In the genomic region with DNA sequence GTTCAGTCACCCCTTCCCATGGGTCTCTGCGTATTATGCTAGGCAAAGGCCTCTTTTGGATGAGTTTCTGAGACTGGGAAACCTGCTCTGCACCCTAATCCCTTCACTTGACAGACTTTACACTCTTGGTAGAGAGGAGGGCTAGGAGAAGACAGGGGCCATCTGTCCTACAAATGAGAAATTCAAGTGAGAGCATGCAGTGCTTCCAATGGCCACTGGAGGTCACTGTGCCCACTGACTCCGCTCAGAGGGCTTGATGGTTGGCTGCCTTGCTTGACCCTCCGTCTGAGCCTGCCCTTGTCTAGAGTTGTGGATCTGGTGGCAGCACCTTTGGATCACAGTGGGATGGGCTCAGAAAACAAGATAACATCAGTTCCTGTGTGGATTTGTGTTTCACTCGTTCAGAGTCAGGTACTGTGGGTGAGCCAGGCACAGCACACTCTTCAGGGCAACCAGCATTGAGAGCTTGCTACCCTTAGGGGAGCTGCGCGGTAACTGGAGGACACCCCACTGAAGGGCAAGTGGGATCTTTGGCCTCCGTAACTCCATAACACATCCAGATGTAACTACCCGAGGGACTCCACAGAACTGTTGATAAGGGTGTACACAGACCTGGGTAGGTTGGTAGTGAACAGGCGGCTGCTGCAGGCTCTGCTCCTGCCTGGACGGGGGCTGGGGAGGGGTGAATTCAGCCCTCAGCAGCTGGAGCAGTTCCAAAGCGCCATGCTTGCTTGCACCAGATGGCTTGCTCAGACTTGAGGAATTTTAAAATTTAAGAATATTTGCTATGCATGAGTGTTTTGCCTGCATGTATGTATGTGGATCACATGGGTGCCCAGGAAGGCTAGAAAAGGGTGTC, we compare ENCODE assay signal across 8 mouse cellular contexts. TPM values are rescaled to one million over a fixed set of nuclear protein-coding genes. Genes with fewer than 3 reads are reported as not detected.
DNase-seq lines count a peak whose midpoint lies in the region; ATAC-seq and TF ChIP-seq lines count a peak whose summit lies in the region.

No protein-coding gene starts in this region.

- H3K36me3 ChIP-seq in ES-E14 (ENCODE audit: control insufficient read depth, insufficient read depth, low read length, poor library complexity, severe bottlenecking): peaks cover 21% of the 10 kb centered on the region
- peaks cover 43% of the 10 kb centered on the region for H3K36me3 ChIP-seq in embryonic facial prominence, embryonic 13.5 days

- peaks cover 4 to 14% of the 10 kb centered on the region in 2 experiments; a peak in 3 of 4 replicates for H3K4me1 ChIP-seq in ES-E14 (ENCODE audit: control insufficient read depth in 2 of 2, insufficient read depth in 2 of 2, low read length in 2 of 2, poor library complexity in 1 of 2)
- peaks cover 14% of the 10 kb centered on the region for H3K4me1 ChIP-seq in embryonic facial prominence, embryonic 13.5 days

- WGBS in embryonic facial prominence, embryonic 13.5 days: 58% methylated on average over 11 of the region's 11 CpGs

- H3K27ac ChIP-seq in ES-E14 (ENCODE audit: insufficient read depth, low read depth, low read length, poor library complexity, severe bottlenecking): peak overlapping the region; percentile 91; the same call in 1 of the 2 replicates
- H3K27ac ChIP-seq in embryonic facial prominence, embryonic 13.5 days: peak overlapping the region; percentile 72

- peak; percentile 80 for DNase-seq in ES-E14 (ENCODE audit: low read depth, low spot score)
- peak; percentile 57 to 64 for DNase-seq in adrenal gland, postnatal 36 days
- peak; percentile 56 to 69 for DNase-seq in heart, postnatal 14 days
- DNase-seq in kidney, postnatal 25 days: peak; percentile 82 to 84
- DNase-seq in lung, adult 18-20 months: peak; percentile 46 to 50
- peak; percentile 18 for DNase-seq in retina, adult 2 months (ENCODE audit: low read depth, low spot score)
- peak; percentile 79 for DNase-seq in thymus, postnatal 4 days

- H3K9ac ChIP-seq in ES-E14 (ENCODE audit: insufficient read depth, low read depth, low read length, poor library complexity, severe bottlenecking): peak overlapping the region; percentile 68
- H3K9ac ChIP-seq in embryonic facial prominence, embryonic 13.5 days: no peak overlapping the region

- ATAC-seq in embryonic facial prominence, embryonic 13.5 days (ENCODE audit: insufficient number of reproducible peaks, insufficient read depth, low FRiP score, low TSS enrichment, low read depth): no peak

- peak overlapping the region; percentile 51 to 54; a peak in 3 of 4 replicates for H3K4me3 ChIP-seq in ES-E14 (ENCODE audit: insufficient read depth in 1 of 2, low read depth in 1 of 2, low read length in 2 of 2, poor library complexity in 1 of 2, severe bottlenecking in 1 of 2)
- no peak overlapping the region for H3K4me3 ChIP-seq in embryonic facial prominence, embryonic 13.5 days

- in situ Hi-C loops in ES-E14 (cut with MboI; ENCODE audit: low sequenced_read_pairs in 2 of 2, unreplicated experiment in 2 of 2): no loop called here

- H3K9me3 ChIP-seq in ES-E14 (ENCODE audit: control insufficient read depth, insufficient read depth, low read depth, low read length): no peaks in the 10 kb centered on the region
- H3K9me3 ChIP-seq in embryonic facial prominence, embryonic 13.5 days: no peaks in the 10 kb centered on the region

- H3K27me3 ChIP-seq in embryonic facial prominence, embryonic 13.5 days: no peaks in the 10 kb centered on the region

- H3K4me2 ChIP-seq in embryonic facial prominence, embryonic 13.5 days: no peak overlapping the region

- intact Hi-C loops in heart, postnatal 14 days (cut with DNase I): no loop called here

TF ChIP-seq in ES-E14, 5 proteins besides CTCF, POLR2A, EP300 and RAD21:
- TF ChIP-seq MAFK (IDR thresholded peaks at IDR 0.05; ENCODE audit: insufficient read depth, low read depth, low read length): no peak
- no peak for TF ChIP-seq CHD2 (IDR thresholded peaks at IDR 0.05; ENCODE audit: low read depth, low read length)
- TF ChIP-seq ZNF384 (IDR thresholded peaks at IDR 0.05; ENCODE audit: low read depth, low read length): no peak
- TF ChIP-seq HCFC1 (IDR thresholded peaks at IDR 0.05; ENCODE audit: borderline replicate concordance, insufficient read depth, low read length): no peak
- TF ChIP-seq ZC3H11A (IDR thresholded peaks at IDR 0.05; ENCODE audit: borderline replicate concordance, low read depth, low read length): no peak

RNA-seq across cellular contexts. Expression of gene Chaf1b, which starts 22.7 kb away (rescaled TPM):
- 39.5 and 44.2 TPM in 2 replicates for total RNA-seq in ES-E14 (2012; rRNA removed)
- 1 to 10 TPM; 3.0 to 3.9 TPM for total RNA-seq in adrenal gland, postnatal 36 days (2021)
- 78.0 and 79.4 TPM in 2 replicates for polyA plus RNA-seq in embryonic facial prominence, embryonic 13.5 days (2015; fragmentation: Nextera tagmentation; extraction: Ambion mirVana)
- 1 to 10 TPM; 2.8 TPM for total RNA-seq in heart, postnatal 14 days (2021)

Comparison
In these comparisons a context has a peak if more than half of its experiments do, and no peak if none do; other contexts are left out.
1. DNase-seq: peak in every context shown above with its lines; median percentile 83 in kidney, postnatal 25 days; 80 in ES-E14; 79 in thymus, postnatal 4 days; 62 in heart, postnatal 14 days; 60 in adrenal gland, postnatal 36 days; 48 in lung, adult 18-20 months; 18 in retina, adult 2 months.